Mouse (Mus musculus) ES-E14 (cell line): ENCODE results near the gene Vps26c.

Experiments
- CHD2 ChIP-seq: IDR thresholded peaks from 2 replicates; pipeline ENCODE4 v1.6.1; 2014; ENCODE audit warnings: mild to moderate bottlenecking, low read depth, low read length, inconsistent platforms
- HCFC1 ChIP-seq: IDR thresholded peaks from 2 replicates; pipeline ENCODE4 v1.6.1; 2012; ENCODE audit warnings: low read length, inconsistent platforms, borderline replicate concordance; ENCODE audit not compliant: insufficient read depth
- MAFK ChIP-seq: IDR thresholded peaks from 2 replicates; pipeline ENCODE4 v1.6.1; 2014; ENCODE audit warnings: mild to moderate bottlenecking, low read depth, low read length, inconsistent platforms; ENCODE audit not compliant: insufficient read depth
- ZC3H11A ChIP-seq: IDR thresholded peaks from 2 replicates; pipeline ENCODE4 v1.6.1; 2012; ENCODE audit warnings: low read depth, mild to moderate bottlenecking, inconsistent platforms, low read length, borderline replicate concordance
- ZNF384 ChIP-seq: IDR thresholded peaks from 2 replicates; pipeline ENCODE4 v1.6.1; 2012; ENCODE audit warnings: low read depth, low read length, inconsistent platforms

DNA sequence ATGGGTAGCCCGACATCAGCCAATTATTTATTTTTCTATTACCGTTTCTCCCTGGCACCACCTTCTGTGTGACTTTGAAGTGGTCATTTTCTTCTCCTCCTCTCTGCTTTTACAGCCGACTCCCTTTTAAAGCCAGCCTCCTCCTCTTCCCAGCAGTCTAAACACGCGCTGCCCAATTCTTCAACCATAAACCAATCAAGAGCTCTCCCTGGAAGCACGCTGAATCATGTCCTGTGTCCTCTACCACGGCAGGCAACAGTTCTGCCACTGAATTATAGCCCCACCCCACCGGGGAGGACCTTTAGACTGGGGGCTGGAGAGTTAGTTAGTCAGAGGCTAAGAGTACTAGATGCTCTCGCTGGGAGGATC, 10.5 kb upstream of the Vps26c start:
- TF ChIP-seq CHD2 (no peak), MAFK (no peak), ZNF384 (no peak), HCFC1 (no peak), ZC3H11A (no peak)
